Mouse (Mus musculus) cerebellum, adult 8-10 months (tissue): ENCODE data around the gene Gstt4.
"Not testable (repeated sequence)": the region's sequence is repeated elsewhere in the genome, so short reads cannot be mapped to it uniquely, and the experiment has no call there.

ENCODE experiments used
- DNase-seq: peaks from one replicate; pipeline ENCODE4 v3.0.0; 2022

Gene Gstt4

GRCm38 (mm10) chr10:75822443-75822842 lies at the start of gene Gstt4:
Gstt4 (minus strand) TSS chr10:75822543.
- no peak for DNase-seq

DNA sequence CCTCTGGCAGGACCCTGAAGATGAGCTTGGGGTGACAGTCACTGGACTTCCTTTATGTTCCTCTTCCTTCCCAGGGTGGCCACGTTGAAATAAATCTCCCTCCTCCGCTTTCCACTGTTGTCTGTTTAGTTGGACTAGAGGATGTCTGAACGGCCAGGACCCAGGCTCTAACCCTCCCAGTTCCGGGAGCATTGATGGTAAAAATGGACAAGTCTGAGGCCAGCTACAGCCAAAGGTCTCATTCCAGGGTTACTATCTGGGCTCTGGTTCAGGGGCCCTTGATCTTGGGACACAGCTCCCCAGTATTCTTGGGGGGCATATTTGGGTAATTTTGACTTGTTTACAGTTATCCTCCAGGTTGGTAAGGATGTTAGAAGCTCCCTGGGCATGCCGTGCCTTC lies 39.2 kb upstream of the Gstt4 start:
- no peak for DNase-seq

- no peak for DNase-seq
These were observed 38.4 kb upstream of the Gstt4 start for GRCm38 (mm10) chr10:75860746-75861145.

- peak; percentile 88 for DNase-seq
These were observed 37.6 kb upstream of the Gstt4 start, which contains the start of gene Mif for GRCm38 (mm10) chr10:75859786-75860470. Mif (minus strand) TSS chr10:75860240.

- no peak for DNase-seq
These were observed 36.9 kb upstream of the Gstt4 start for GRCm38 (mm10) chr10:75859107-75859746.

GRCm38 (mm10) chr10:75857598-75857997 lies 35.3 kb upstream of the Gstt4 start:
- DNase-seq = no peak

DNA sequence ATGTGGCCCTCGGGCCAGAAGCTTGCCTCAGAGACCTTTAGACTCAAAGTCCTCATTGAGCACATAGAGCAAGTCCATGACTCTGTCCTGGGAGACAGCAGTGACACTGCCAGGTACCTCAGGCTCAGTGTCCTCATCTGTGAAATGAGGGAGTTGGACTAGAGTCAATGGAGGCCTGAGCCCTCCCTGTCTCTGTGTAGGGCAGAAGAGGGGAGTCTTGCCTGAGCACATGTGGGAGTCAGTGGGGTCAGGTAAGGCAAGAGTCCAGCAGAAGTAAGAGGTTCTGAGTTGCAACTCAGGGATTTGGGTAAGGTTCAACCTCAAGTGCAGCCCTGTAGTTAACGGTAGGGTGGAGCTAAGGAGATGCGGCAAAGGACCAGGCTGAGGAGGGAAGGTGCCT lies 34.6 kb upstream of the Gstt4 start:
- no peak for DNase-seq

DNA sequence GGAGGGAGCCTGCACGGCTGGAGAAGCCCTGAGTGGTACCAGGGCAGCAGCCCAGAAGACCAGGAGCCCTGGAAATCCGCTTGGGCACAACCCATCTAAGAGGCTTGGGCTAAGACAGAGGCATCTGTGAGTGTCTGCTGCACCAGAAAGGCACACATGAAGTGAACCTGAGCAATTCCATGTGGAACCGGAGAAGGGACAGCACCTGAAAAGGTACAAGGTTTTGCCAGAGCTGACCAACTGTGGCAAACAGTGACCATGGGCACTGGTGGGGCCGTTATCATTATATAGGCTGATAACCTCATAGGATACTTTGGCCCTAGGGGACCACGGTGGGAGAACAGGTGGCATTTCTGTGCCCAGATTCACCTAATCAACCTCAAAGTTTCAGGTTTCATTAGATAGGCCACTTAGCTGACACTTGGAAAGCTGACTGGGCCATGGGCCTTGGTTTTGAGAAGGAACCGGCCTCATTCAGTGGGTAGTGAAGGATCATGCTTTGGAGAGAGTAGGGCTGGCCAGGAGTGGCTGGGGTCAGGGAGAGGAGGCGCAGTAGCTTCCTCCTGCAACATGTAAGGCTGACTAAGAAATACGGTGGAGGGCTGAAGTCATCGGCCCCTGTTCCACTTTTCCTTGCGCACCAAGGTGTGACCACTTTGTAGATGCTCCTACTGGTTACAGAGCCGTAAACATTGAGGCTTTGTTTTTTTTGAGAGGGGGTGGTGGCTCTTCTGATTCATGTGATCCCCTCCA lies 34.0 kb upstream of the Gstt4 start:
- no peak for DNase-seq

DNA sequence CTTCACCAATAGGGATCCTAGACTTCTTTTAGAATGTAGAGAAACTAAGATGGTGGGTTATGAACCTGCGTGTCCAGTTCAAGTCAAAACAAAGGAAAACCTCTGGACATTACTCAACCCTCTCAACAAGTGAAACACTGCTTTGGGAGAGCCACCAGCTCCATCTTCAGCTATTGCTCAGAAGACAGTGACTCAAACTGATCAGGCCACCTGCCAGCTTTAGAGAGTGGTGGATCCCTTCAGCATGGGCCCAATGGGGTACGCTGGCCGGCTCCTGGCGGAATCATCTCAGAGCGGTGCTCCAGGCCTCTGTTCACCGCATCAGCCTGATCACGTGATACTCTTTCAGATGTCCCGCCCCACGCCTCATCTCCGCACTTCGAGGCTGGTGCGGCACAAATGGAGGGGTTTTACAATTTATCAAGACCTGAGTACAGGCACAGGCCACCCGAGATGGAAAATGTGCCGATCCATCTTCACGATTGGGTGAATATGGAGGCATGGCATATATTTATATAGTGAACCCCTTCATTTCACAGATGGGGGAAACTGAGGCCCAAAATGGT lies 33.2 kb upstream of the Gstt4 start:
- DNase-seq = no peak

GRCm38 (mm10) chr10:75854791-75855190 lies 32.4 kb upstream of the Gstt4 start:
- no peak for DNase-seq

GRCm38 (mm10) chr10:75854096-75854495 lies 31.8 kb upstream of the Gstt4 start:
- no peak for DNase-seq

DNA sequence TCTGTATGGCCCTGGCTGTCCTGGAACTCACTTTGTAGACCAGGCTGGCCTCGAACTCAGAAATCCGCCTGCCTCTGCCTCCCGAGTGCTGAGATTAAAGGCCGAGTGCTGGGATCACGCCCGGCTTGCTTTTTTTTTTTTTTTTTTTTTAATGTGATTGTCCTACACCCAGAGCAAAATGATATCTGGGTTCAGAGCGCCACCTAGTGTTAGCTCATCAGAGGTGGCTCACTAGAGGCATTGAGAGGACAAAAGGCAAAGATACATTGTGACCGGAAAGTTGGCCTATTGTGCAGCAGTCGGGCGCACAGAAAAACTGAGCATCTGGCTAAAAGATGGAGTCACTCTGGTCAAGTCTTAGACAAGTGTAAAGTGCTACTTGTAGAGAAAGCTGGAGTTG lies 31.1 kb upstream of the Gstt4 start:
- DNase-seq = peak; percentile 90

DNA sequence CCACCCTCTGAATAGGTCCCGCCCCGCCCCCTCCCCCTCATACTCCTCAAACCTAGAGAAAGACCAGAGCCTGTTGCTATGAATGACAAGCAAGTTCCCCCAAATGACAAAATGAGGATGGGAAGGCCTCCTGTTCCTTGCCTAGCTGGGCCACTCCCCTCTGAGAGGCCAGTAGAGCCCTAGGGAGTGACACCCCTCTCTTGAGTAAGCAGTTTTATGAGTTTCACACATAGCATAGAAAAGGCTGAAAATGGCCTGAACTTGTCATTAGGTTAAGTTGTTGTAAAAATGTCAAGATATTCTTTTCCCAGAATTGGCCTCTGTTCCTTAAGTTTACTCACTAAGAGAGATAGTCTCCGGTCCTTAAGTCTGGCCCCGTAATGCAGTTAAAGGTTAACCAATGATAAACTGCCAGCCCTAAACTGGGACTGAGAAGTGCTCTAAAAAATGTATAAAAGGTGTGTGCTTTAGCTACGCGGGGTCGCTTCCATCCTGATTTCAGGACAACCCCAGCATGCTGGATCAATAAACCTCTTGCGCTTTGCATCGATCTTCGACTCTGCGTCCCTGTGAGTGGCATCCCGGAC lies 30.3 kb upstream of the Gstt4 start:
- no peak for DNase-seq

GRCm38 (mm10) chr10:75851681-75852080 lies 29.3 kb upstream of the Gstt4 start:
- no peak for DNase-seq

DNA sequence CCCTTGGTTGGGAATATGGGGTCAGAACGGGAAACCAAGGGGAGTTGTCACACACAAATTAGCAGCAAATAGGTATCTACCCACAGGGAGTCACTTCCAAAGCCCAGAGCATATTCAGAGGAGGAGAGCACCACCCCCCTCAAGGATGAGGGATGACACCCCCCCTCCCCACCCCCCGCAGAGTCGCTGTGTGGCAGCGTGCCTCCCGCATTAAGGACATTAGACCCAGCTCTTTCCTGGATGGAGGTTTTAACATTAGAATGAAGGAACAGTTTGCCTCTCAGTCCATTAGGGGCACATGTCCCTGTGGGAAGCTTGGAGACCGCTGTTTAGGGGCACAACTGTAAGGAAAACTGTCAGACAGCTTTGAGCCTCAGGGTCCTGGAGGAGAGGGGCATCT lies 28.7 kb upstream of the Gstt4 start:
- DNase-seq = no peak

- DNase-seq = no peak
These were observed 26.0 kb upstream of the Gstt4 start for GRCm38 (mm10) chr10:75848382-75848781.

GRCm38 (mm10) chr10:75845306-75845930 lies 23.1 kb upstream of the Gstt4 start:
- DNase-seq = no peak

GRCm38 (mm10) chr10:75844800-75845199 lies 22.5 kb upstream of the Gstt4 start:
- no peak for DNase-seq

GRCm38 (mm10) chr10:75843898-75844297 lies 21.6 kb upstream of the Gstt4 start:
- not testable (repeated sequence) for DNase-seq

DNA sequence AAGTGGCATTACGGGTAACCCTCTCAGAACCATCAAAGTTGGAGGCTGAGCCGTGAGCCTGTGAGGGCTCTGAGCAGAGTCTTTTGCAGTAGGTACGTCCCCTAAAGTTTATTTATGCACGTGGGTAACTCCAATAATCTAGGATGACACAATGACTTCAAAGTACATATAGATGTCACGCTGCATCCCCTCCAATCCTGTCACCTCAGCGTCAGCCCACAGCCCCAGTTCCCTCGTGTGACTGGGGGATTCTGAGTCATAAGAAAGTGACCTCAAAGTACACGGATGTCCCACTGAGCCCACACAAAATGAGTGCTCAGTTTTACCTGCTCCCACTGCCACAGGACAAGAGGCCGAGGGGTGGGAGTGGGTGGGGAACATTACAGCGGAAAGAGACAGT lies 16.7 kb upstream of the Gstt4 start:
- DNase-seq = no peak

DNA sequence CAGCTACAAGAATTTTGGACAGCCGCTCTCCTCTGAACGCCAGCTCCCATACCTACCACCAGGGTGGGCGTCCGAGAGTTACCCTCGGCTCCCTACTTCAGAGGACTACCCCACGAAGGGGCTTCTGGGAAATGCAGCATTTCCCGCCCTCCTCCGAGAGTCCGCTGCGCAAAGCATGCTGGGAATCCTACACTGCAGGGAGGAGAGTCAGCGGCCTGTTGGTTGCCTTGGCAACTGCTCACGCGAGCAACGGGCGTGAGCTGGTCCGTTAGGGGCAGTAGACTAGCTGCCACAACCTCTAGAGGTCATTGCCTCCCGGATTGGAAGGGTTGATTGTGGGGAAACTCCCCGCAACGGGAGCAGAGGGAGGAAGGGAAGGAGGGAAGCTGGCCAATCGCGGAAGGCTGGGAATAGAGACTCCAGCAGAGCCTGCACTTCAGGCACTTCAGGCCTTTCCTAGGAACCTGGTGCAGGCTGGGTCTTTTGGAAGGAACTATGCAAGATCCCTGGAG lies 15.0 kb upstream of the Gstt4 start, which contains the start of gene Gstt2:
Gene Gstt2 (minus strand): TSS at position 177 of the 512 bp plus-strand sequence.
- DNase-seq = peak; percentile 91

DNA sequence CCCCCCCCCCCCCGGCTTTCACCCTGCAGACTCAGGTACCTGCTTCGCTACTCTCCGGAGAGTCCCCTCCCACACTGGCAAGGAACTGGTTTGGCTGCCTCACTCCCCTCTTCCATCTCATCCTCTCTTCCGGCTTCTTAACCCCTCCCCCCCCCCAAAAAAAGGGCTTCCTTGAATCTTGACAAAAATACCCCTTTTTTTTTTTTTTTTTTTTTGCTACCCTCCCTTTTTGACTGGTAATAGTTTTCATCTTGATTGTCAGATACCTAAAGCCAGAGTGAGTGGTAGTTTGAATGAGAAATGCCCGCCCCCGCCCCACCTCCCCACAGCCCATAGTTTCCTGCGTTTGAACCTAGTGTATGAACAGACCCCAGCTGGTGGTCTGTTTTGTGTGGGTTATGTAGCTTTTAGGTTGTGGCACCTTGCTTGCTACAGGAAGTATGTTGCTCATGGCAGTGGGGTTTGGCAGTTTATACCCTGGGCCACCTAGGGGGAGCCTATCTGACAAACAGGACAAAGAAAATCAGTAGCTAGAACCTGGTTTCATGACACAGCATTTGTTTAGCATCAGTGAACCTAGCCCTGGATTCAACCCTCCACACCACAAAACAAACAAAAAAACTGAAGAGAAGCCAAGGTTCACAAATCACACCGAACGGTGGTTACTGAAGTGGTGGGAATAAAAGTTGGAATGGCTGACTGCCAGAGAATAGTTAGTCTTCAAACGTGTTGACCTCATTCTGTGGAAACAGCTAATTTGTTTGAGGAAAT lies 13.6 kb upstream of the Gstt4 start:
- no peak for DNase-seq
